Mouse (Mus musculus) megakaryocyte, adult 5-6 weeks (primary cell): ENCODE results near the gene Pemt. TPM values are rescaled to one million over a fixed set of nuclear protein-coding genes. Genes with fewer than 3 reads are reported as not detected.
A peak's percentile ranks its signal among the peaks of the same experiment; 100 is the strongest.
"Not testable (repeated sequence)": the region's sequence is repeated elsewhere in the genome, so short reads cannot be mapped to it uniquely, and the experiment has no call there.

Source experiments
- ATAC-seq: 2 replicates; pipeline ENCODE4 v1.8.0; 2016; ENCODE audit warnings: mild to moderate bottlenecking, inconsistent platforms; ENCODE audit not compliant: poor library complexity, severe bottlenecking
- total RNA-seq, 2 experiments: library from RNA; stranded (forward) in 1 of 2; stranded (reverse) in 1 of 2; fragments of 153-499, 151-499 nt in 1 of 2; fragments of 221-1000, 200-1000 nt in 1 of 2; gene quantifications; 2 replicates each; pipeline versions ENCODE4 v1.2.3 to v1.2.4; 2015 to 2017

The Pemt gene
- total RNA-seq, 2 experiments from 2014 or later, result 0.92 to 3.2 TPM

GRCm38 (mm10) chr11:59956749-59957148 lies 89.5 kb downstream of the Pemt start:
- ATAC-seq, result no peak

DNA sequence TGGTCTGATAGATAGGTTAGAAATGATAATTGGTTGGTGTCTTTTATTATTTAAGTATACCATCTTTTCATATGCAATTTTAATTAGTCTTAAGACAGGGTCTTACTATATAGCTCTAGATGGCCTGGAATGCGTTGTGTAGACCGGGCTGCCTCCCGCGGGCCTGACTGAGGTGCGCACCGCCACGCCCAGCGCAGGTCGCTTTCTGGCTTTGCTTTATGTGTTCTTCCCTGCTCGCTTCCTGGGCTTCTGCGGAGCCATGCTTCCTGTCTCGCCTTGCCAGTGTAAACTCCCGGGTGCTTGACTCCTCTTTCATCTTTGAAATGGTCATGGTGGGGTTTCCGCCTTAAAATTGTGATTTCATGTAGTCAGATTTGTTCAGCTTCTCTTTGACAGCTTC lies 93.4 kb downstream of the Pemt start:
- ATAC-seq, result no peak

DNA sequence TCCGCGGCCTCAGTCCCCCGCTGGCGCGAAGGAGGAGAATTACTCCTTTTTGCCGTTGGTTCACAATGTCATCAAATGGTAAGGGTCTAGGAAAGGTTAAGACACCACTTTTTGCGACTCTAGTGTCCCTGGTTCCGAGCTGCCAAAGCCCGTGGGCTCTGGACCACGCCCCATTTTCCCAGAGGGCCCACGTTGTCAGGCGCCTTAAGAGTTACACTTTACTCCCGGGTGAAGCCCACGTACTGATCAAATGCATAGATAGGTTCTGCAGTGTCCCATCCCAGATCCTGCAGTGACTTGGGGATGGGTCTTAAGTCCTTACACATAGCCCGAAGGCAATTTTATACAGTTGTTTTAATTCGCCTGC lies 97.9 kb downstream of the Pemt start:
- ATAC-seq, result 0 out of 2 replicates have a peak, but pooled peaks have one; percentile 23

GRCm38 (mm10) chr11:59947752-59948400 lies 98.4 kb downstream of the Pemt start, which contains the start of gene Med9:
TSS of gene Med9 (plus strand) at chr11:59948206.
- ATAC-seq, result peak; percentile 97

DNA sequence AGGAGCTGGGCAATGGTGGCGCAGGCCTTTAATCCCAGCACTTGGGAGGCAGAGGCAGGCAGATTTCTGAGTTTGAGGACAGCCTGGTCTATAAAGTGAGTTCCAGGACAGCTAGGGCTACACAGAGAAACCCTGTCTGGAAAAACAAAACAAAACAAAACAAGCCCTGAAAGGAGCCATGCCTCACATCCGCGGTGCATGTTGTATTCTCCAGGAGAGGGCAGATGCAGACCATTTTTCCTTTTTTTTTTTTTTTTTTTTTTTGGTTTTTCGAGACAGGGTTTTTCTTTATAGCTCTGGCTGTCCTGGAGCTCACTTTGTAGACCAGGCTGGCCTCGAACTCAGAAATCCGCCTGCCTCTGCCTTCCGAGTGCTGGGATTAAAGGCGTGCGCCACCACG lies 101.4 kb downstream of the Pemt start:
- ATAC-seq, result not testable (repeated sequence)

DNA sequence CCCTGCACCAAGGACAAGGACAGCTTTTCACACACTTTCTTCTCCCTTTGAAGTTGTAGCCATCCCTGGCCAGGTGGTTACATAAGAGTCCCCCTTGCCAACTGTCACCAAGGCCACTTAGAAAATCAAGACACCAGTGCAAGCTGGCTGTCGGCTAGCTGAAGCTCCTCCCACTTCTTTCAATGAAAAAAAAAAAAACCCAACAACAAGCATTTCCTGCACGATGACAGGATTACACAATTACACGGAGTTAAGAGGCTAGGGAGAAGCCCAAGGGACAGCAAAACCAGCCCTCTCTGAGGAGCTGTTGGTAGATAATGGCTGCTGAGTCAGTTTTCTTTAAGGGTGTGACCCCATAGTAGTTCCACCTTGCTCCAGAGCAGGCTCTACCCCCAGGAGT lies 104.9 kb downstream of the Pemt start:
- peak; percentile 67 for ATAC-seq

DNA sequence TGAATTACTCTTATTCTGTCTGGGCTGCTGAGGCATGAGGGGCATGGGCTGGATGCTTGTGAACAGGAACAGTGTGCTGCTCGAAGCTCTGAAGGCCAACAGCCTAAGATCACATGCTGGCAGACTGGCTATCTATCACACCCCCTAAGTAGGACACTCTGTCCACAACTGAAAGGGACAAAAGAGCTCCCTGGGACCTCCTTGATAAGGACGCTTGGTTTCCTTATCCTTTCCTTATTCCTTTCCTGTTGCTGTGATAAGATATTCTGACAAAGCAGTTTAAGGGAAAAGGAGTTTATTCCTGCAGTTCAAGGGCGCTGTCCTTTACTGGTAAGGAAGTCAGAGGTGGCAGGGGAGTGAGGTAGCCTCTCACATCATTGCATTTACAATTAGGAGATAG lies 105.6 kb downstream of the Pemt start:
- ATAC-seq, result no peak

DNA sequence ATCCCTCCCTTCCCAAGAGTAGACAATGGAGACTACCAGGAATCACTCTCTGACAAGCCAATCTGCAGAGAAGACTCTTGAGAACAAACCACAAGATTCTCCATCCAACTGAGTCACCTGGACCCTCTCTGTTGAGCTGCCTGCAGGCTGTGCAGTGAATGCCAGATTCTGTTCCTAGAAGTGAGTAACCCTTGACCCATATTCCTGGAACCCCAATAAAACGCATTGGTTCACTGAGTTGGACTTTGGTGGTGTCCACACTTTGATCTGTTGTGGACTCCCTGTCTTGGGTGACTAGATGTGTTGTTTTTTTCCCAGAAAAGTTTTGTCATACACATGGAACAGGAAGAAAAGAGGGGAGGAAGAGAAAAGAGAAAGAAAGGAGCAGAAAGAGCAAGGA lies 106.5 kb downstream of the Pemt start:
- ATAC-seq, result no peak

DNA sequence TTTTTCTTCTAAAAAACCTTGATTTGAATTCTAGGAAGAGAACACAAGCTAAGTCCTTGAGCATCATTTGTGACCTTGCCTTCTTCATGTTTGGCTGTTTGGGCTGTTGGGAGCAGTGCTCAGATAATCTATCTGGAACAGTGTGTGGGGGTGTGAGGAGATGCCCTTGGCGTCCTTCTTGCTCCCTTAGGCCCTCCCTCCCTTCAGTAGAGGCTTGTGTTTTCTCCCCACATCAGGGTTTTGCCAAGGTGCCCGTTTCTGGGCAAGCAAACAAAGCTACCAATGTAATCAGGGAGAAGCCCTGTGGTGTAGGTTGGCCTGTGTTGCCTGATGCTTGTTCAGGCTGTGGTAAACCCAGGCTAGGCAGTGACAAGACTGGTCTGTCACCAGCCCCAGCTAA lies 108.7 kb downstream of the Pemt start:
- ATAC-seq, result no peak

DNA sequence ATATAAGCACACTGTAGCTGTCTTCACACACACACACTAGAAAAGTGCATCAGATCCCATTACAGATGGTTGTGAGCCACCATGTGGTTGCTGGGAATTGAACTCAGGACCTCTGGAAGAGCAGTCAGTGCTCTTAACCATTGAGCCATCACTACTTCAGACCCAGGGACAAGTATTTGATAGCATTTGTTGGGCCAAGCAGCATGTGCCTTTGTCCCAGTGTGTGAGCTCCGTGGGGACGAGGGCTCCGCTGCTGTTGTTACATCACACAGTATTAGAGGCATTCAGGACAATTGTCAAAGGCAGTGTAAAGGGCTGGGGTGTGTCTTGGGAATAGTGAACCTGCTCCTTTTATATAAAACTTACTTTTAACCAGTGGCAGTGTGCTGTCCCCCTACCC lies 109.3 kb downstream of the Pemt start:
- ATAC-seq, result no peak

- no peak for ATAC-seq
Measured at GRCm38 (mm10) chr11:59933943-59934342, 112.3 kb downstream of the Pemt start.

DNA sequence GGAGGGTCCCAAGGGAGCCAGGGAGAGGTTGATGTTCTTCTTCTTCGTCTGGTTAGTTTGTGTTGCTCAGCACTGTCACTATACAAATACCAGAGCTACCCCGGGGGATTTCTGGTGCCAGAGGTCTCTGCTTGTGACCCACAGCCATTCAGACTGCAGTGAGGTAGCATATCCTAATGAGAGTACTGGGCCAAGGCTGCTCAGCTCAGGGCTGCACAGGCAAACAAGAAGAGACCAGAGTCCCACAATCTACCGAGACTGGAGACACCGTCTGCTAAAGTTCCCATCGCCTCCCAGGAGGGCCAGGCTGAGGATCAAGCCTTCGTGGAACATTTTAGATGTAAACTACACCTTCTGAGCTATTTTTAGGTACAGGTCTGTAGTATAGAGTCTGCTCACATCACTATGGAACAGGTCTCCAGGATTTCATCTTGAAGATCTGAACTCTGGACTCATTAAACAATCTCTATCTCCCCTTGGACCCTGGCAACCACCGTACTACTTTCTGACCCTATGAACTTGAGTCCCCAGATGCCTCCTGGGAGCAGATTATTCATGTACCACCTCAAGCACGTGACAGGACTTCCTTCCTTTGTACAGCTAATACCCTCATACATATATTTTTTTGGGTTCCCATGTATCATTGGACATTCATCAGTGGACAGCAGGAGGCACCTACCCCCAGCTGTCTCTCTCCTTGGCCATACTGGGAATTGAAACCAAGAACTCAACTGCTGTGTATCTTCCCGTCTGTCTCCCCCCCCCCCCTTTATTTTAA lies 113.5 kb downstream of the Pemt start:
- ATAC-seq, result no peak

DNA sequence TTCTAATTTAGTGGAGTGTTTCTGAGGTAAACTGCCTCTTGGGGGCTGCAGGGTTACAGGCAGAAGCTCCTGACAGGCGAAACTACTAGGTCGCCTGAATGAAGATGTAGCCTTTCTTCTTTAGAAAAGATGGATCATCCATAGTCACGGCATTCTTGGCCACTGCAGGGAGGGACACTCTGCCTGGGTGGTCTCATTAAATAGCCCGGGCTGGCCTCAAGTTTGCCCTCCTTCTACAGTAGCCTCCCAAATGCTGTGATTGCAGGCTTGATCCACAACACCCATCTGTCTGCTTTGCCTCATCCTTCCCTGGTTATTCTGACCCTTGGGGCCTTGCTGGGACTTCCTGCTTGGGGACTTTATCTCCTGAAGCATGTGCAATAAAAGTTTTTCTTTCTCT lies 116.3 kb downstream of the Pemt start:
- ATAC-seq, result no peak

DNA sequence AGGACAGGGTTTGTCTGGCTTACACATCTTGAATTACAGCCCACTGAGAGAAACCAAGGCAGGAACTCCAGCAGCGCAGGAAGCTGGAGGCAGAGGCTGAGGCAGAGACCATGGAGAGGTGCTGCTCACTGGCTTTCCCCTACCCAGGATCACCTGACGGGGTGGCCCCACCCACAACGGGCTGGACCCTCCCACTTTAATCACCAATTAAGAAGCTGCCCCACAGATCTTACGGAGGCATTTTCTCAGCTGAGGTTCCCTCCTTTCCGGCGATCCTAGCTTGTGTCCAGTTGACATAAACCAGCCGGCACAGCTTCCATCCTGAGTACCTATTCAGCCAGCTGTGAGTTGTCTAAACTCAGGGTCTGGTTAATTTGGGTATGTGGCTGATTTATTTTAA lies 125.0 kb downstream of the Pemt start:
- no peak for ATAC-seq

Other genes with a start within 250 kb of the Pemt start
- 11.3 and 11.4 TPM in 2 replicates for gene Flcn, start 236.5 kb downstream of the Pemt start, total RNA-seq (2015)
- 19.9 and 25.3 TPM in 2 replicates for gene Flcn, start 236.5 kb downstream of the Pemt start, total RNA-seq (2017)
- 9.9 and 13.1 TPM in 2 replicates for gene Nt5m, start 207.0 kb downstream of the Pemt start, total RNA-seq (2015)
- 7.7 and 11.3 TPM in 2 replicates for gene Nt5m, start 207.0 kb downstream of the Pemt start, total RNA-seq (2017)
- 88.2 and 94.6 TPM in 2 replicates for gene Cops3, start 206.7 kb downstream of the Pemt start, total RNA-seq (2015)
- 90.2 and 100 TPM in 2 replicates for gene Cops3, start 206.7 kb downstream of the Pemt start, total RNA-seq (2017)
- gene Med9, start 98.3 kb downstream of the Pemt start, total RNA-seq (2015), result 10.3 and 11.0 TPM in 2 replicates
- gene Med9, start 98.3 kb downstream of the Pemt start, total RNA-seq (2017), result 14.0 and 14.1 TPM in 2 replicates
- 0.09 and 0.16 TPM in 2 replicates for gene Rasd1, start 81.5 kb downstream of the Pemt start, total RNA-seq (2015)
- 0.40 TPM in 1 of 2 replicates, not detected in the other for gene Rasd1, start 81.5 kb downstream of the Pemt start, total RNA-seq (2017)
- gene Rai1, start 58.5 kb upstream of the Pemt start, total RNA-seq (2015), result 13.9 and 14.2 TPM in 2 replicates
- gene Rai1, start 58.5 kb upstream of the Pemt start, total RNA-seq (2017), result 7.8 TPM in 2 replicates
- 27.5 and 37.3 TPM in 2 replicates for gene Srebf1, start 176.1 kb upstream of the Pemt start, total RNA-seq (2015)
- 27.6 and 43.3 TPM in 2 replicates for gene Srebf1, start 176.1 kb upstream of the Pemt start, total RNA-seq (2017)